Mouse (Mus musculus) right cerebral cortex, postnatal 4 days (tissue): ENCODE results near the gene Gm17584.
"Not testable (repeated sequence)": the region's sequence is repeated elsewhere in the genome, so short reads cannot be mapped to it uniquely, and the experiment has no call there.

Source experiments
- DNase-seq: peaks from one replicate; pipeline ENCODE4 v3.0.0-alpha.2; 2022

Gene Gm17584

GRCm38 (mm10) chrX:124500263-124500662 is at the start of gene Gm17584:
TSS of gene Gm17584 (plus strand) at chrX:124500563.
- DNase-seq: not testable (repeated sequence)
